Mouse (Mus musculus) gastrocnemius, adult 2 months (tissue): Measurements from ENCODE around the gene Mgat4b. TPM values are rescaled to one million over a fixed set of nuclear protein-coding genes. Genes with fewer than 3 reads are reported as not detected.

Experiments
- DNase-seq: peaks from one replicate; pipeline ENCODE4 v3.0.0; 2022
- H3K27ac ChIP-seq: fragments of 200-600 bp; 2 replicates; pipeline ENCODE4 v1.8.1; 2022; ENCODE audit warnings: mild to moderate bottlenecking
- H3K4me3 ChIP-seq: fragments of 200-600 bp; 2 replicates; pipeline ENCODE4 v1.8.1; 2022; ENCODE audit warnings: mild to moderate bottlenecking, moderate library complexity
- CTCF ChIP-seq: fragments of 200-600 bp; IDR thresholded peaks from 2 replicates; pipeline ENCODE4 v1.8.1; 2022; ENCODE audit warnings: antibody characterized with exemption, mild to moderate bottlenecking, moderate library complexity
- intact Hi-C: fragments of 180-260 bp; cut with DNase I; formaldehyde crosslinking; loops from one replicate; pipeline ENCODE4 v1.15.1; 2025
- microRNA-seq: library from miRNA; unstranded; fragments of <30 nt; microRNA quantifications from one replicate; pipeline ENCODE4 v1.2.0, GENCODE M21; 2021
- total RNA-seq, 2 experiments: library from RNA; stranded (reverse); gene quantifications; 2 replicates each; pipeline ENCODE4 v1.2.3; 2021

Mgat4b gene
- total RNA-seq, 2 experiments from 2014 or later, result 33.9 to 40.7 TPM

GRCm38 (mm10) chr11:50275568-50276151, 65.0 kb downstream of the Mgat4b start:
- H3K27ac ChIP-seq, result peak overlapping the region; percentile 53
- no peak for TF ChIP-seq CTCF
- H3K4me3 ChIP-seq, result no peak overlapping the region
- DNase-seq, result no peak
- intact Hi-C loops, result no loop called here

- no peak overlapping the region for H3K4me3 ChIP-seq
- no peak overlapping the region for H3K27ac ChIP-seq
- no peak for DNase-seq
- intact Hi-C loops, result no loop called here
- no peak for TF ChIP-seq CTCF
Observed at GRCm38 (mm10) chr11:50277025-50277424, 66.3 kb downstream of the Mgat4b start.

- DNase-seq, result no peak
- Histone ChIP-seq H3K4me3 (no peak overlapping the region), H3K27ac (no peak overlapping the region)
- no peak for TF ChIP-seq CTCF
- intact Hi-C loops, result no loop called here
Observed at GRCm38 (mm10) chr11:50277706-50278105, 67.0 kb downstream of the Mgat4b start.

- Histone ChIP-seq H3K27ac (no peak overlapping the region), H3K4me3 (no peak overlapping the region)
- no peak for TF ChIP-seq CTCF
- no peak for DNase-seq
- intact Hi-C loops, result no loop called here
Observed at GRCm38 (mm10) chr11:50279005-50279404, 68.3 kb downstream of the Mgat4b start.

- no peak overlapping the region for H3K27ac ChIP-seq
- TF ChIP-seq CTCF, result no peak
- H3K4me3 ChIP-seq, result no peak overlapping the region
- intact Hi-C loops, result no loop called here
- DNase-seq, result no peak
Observed at GRCm38 (mm10) chr11:50280053-50280452, 69.4 kb downstream of the Mgat4b start.

Small RNA genes lying within 50 kb of the gene (microRNA-seq; reads per million reads assigned to microRNA genes)
- not detected for gene Mir6919

Other genes with a start within 250 kb of the Mgat4b start
- gene Rnf130, start 185.5 kb upstream of the Mgat4b start, total RNA-seq, result 10 to 100 TPM; 41.3 to 51.8 TPM
- 10 to 100 TPM; 25.3 to 28.6 TPM for gene Tbc1d9b, start 79.5 kb upstream of the Mgat4b start, total RNA-seq
- 1 to 10 TPM; 2.4 to 3.1 TPM for gene Mrnip, start 36.4 kb upstream of the Mgat4b start, total RNA-seq
- gene Sqstm1, start 63 bp upstream of the Mgat4b start, total RNA-seq, result 100 to 1,000 TPM; 376 to 655 TPM
- 1 to 10 TPM; 2.1 to 3.2 TPM for gene Ltc4s, start 27.7 kb downstream of the Mgat4b start, total RNA-seq
- gene Maml1, start 81.4 kb downstream of the Mgat4b start, total RNA-seq, result 1 to 10 TPM; 6.6 to 7.1 TPM
- gene Canx, start 114.8 kb downstream of the Mgat4b start, total RNA-seq, result 100 to 1,000 TPM in 1 of 2 experiments, 10 to 100 TPM in 1; 94.2 to 123 TPM
- gene Cby3, start 143.6 kb downstream of the Mgat4b start, total RNA-seq, result not detected
- 100 to 1,000 TPM; 109 to 114 TPM for gene Hnrnph1, start 166.1 kb downstream of the Mgat4b start, total RNA-seq
- gene Rufy1, start 220.2 kb downstream of the Mgat4b start, total RNA-seq, result 10 to 100 TPM; 24.3 to 27.0 TPM